Mouse (Mus musculus): ENCODE data around the gene Cacna1a.
"Not testable (repeated sequence)": the region's sequence is repeated elsewhere in the genome, so short reads cannot be mapped to it uniquely, and the experiment has no call there.

Gene Cacna1a

GRCm38 (mm10) chr8:84474456-84474855, 86.2 kb downstream of the Cacna1a start:
- DNase-seq (ENCODE audit: low spot score): no peak

DNA sequence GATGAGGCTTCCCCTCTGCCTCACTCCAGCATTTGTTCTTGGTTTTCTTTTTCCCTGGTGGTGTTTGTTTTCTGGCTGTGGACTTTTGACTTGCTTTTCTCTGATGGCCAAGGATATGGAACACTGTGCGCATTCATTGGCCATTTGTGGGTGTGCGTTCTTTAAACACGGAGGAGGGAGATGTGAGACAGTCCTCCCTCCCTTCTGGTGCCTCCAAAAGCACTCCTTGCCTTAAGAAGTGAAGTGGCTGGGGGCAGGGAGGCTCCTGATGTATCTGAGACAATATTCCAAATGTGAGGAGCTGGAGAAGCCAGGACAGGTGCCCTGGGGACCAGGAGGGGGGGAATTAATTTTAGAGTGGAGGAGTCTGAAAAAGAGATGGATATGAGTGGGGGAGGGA, 89.1 kb downstream of the Cacna1a start:
- DNase-seq (ENCODE audit: low spot score): no peak

- no peak for DNase-seq (ENCODE audit: low spot score)
These were observed 94.8 kb downstream of the Cacna1a start for GRCm38 (mm10) chr8:84483004-84483403.

DNA sequence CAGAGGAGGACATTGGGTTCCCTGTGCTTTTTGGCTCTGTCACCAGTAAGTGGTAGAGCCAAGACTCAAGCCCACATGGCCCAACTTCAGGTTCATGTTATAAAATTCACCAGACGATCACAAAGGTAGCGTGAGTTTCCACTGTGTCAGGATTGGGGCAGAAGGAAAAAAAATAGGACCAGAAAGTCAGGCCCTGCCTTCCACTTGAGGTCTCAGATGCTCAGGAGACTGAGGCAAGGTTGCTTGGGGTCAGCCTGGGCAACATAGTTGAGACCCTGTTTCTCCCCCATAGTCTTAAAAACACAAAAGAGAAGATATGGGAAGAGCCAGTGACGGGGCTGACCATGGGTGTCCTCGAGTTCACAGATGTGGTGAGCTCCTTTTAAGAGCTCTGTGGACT, 97.1 kb downstream of the Cacna1a start:
- DNase-seq (ENCODE audit: low spot score): no peak

- DNase-seq (ENCODE audit: low spot score): peak; percentile 38
These were observed 97.6 kb downstream of the Cacna1a start for GRCm38 (mm10) chr8:84485864-84486263.

- no peak for DNase-seq (ENCODE audit: low spot score)
These were observed 101.0 kb downstream of the Cacna1a start for GRCm38 (mm10) chr8:84489223-84489622.

DNA sequence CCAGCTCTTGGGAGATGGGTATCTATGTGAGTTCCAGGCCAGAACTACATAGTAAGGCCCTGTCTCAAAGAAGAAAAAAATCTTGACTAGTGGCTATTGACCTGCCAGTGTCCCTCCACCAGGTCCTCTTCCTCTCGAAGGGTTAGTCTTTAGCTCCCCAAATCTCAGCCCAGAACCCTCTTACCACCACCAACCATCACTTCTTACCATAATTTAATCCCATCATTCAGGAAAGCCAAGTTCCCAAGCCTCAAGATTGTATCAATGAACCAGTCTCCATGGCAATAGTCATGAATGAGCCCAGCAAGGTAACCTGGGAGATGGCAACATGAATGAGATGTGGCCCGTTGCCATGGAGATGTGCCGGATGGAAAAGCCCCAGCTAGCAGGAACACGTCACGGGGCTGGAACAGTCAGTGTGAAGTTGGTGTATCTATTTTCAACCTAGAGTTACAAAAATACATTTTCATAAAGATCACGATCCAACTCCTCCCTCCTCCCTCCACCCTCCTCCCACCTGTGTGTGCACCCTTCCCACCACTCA, 106.4 kb downstream of the Cacna1a start:
- DNase-seq (ENCODE audit: low spot score): peak; percentile 90

GRCm38 (mm10) chr8:84501181-84501580, 112.9 kb downstream of the Cacna1a start:
- no peak for DNase-seq (ENCODE audit: low spot score)

- DNase-seq (ENCODE audit: low spot score): peak; percentile 35
These were observed 113.5 kb downstream of the Cacna1a start for GRCm38 (mm10) chr8:84501671-84502308.

- DNase-seq (ENCODE audit: low spot score): no peak
These were observed 114.4 kb downstream of the Cacna1a start for GRCm38 (mm10) chr8:84502638-84503037.

DNA sequence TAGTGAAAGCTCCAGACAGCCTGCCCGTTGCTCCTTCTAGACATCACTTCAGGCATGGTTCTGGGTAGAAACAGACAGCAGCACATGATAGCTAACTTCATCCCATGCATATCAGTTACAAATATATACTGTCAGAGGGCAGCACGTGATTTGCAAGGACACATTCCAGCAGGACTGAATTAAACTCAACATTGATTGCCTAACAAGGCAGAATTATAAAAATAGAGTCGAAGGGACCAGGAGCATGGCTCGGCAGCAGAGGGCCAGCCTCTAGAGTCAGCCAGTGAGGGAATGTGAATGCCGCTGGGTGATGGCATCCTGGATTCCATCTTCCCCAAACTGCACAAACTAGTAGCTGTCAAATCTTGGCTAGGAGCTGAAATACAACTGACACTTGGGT, 119.0 kb downstream of the Cacna1a start:
- DNase-seq (ENCODE audit: low spot score): no peak

DNA sequence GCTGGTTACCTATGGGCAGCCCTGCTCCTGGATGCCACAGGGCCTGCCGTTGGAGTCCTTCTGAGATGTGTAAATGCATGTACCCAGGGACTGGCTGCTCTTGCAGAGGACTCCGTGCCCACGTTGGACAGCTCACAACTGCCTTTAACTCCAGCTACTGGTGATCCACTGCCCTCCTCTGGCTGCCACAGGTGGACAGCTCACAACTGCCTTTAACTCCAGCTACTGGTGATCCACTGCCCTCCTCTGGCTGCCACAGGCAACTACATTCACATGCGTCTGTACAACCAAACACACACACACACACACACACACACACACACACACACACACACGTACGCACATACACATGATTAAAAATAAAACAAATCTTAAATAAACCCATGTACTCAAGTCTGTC, 121.5 kb downstream of the Cacna1a start:
- DNase-seq (ENCODE audit: low spot score): not testable (repeated sequence)

DNA sequence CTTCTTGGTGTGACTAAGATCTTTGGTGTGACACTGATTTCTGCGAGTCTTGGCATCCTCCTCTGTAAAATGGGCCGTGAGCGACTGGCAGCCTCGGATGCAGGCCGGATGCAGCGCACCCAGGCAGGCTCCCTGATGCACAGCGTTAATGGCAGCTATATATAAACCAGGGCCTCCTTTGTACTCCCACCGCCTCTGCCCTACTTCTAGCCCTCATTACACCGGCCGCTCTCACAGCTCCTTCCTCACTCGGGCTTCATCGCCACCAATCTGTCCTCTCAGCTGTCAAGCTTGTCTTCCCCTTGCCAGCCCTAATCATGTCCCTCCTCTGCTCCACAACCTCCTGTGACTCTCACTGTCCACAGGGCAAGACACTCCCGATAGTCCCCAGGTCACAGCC, 123.4 kb downstream of the Cacna1a start:
- DNase-seq (ENCODE audit: low spot score): no peak

GRCm38 (mm10) chr8:84513765-84514164, 125.5 kb downstream of the Cacna1a start:
- no peak for DNase-seq (ENCODE audit: low spot score)

GRCm38 (mm10) chr8:84518180-84518579, 129.9 kb downstream of the Cacna1a start:
- DNase-seq (ENCODE audit: low spot score): no peak

- no peak for DNase-seq (ENCODE audit: low spot score)
These were observed 130.5 kb downstream of the Cacna1a start for GRCm38 (mm10) chr8:84518720-84519119.

- peak; percentile 34 for DNase-seq (ENCODE audit: low spot score)
These were observed 131.8 kb downstream of the Cacna1a start for GRCm38 (mm10) chr8:84519767-84520626.

GRCm38 (mm10) chr8:84520999-84521398, 132.8 kb downstream of the Cacna1a start:
- DNase-seq (ENCODE audit: low spot score): no peak

GRCm38 (mm10) chr8:84528036-84528435, 139.8 kb downstream of the Cacna1a start:
- DNase-seq (ENCODE audit: low spot score): no peak

DNA sequence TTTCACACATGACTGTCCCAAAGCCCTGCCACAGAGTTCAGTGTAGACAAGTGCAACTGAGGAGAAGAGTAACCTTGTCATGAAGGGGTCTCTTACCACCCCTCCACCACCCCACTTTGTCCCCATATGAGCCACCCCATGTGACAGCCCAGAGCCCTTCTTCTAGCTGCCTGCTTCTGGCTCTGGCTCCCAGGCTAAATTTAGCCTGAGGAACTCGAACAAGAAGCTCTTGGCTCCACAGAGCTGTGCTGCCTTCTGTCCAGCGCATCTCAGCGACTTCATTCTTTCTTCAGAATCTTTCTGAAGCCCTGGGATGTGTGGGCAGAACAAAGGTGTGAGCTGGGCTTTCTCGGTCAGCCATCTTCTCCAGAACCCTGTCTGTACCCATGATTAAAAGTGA, 141.3 kb downstream of the Cacna1a start:
- no peak for DNase-seq (ENCODE audit: low spot score)

- DNase-seq (ENCODE audit: low spot score): no peak
These were observed 144.5 kb downstream of the Cacna1a start for GRCm38 (mm10) chr8:84532725-84533124.

DNA sequence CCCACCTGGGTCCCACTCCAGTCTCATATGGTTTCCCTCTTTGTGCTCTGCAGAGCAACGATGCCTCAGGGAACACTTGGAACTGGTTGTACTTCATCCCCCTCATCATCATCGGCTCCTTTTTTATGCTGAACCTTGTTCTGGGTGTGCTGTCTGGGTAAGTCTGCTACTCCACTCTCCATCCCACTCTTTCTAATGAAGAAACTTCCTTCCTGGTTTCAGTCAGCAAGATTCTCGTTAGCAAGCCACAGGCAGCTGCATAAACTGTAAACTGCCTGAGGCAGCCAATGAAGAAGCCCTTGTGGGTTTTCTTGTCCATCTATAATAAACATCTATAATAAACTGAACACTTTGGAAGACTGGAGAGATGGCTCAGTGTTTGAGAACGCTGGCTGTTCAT, 145.1 kb downstream of the Cacna1a start:
- no peak for DNase-seq (ENCODE audit: low spot score)

GRCm38 (mm10) chr8:84536917-84537316, 148.7 kb downstream of the Cacna1a start:
- no peak for DNase-seq (ENCODE audit: low spot score)
